Mouse (Mus musculus) kidney, postnatal 0 days (tissue): ENCODE results near the gene Rps6kb1. TPM values are rescaled to one million over a fixed set of nuclear protein-coding genes. Genes with fewer than 3 reads are reported as not detected.
A peak's percentile ranks its signal among the peaks of the same experiment; 100 is the strongest.
"Not testable (repeated sequence)": the region's sequence is repeated elsewhere in the genome, so short reads cannot be mapped to it uniquely, and the experiment has no call there.

ENCODE experiments used
- ATAC-seq: fragments of 200-750 bp; cut with Nextera tagmentation; replicated peaks from 2 replicates; pipeline ENCODE4 v1.8.0; 2017; ENCODE audit warnings: low read depth, moderate number of reproducible peaks, moderate TSS enrichment, moderate library complexity; ENCODE audit not compliant: low FRiP score
- DNase-seq: peaks from one replicate; pipeline ENCODE4 v3.0.0-alpha.2; 2016; ENCODE audit warnings: low spot score
- H3K27ac ChIP-seq: fragments of 300-500 bp; sonication (generic); 2 replicates; pipeline ENCODE4 v1.5.1; 2014; ENCODE audit warnings: mild to moderate bottlenecking
- H3K27me3 ChIP-seq: fragments of 300-500 bp; sonication (generic); 2 replicates; pipeline ENCODE4 v1.6.1; 2014; ENCODE audit warnings: low read length, mixed read lengths; ENCODE audit not compliant: insufficient read depth
- H3K36me3 ChIP-seq: fragments of 300-500 bp; sonication (generic); 2 replicates; pipeline ENCODE4 v1.6.1; 2014; ENCODE audit warnings: low read length, mixed read lengths; ENCODE audit not compliant: insufficient read depth
- H3K4me1 ChIP-seq: fragments of 300-500 bp; sonication (generic); replicated peaks from 2 replicates; pipeline ENCODE4 v1.6.1; 2014; ENCODE audit warnings: antibody characterized with exemption, low read length, mixed read lengths; ENCODE audit not compliant: insufficient read depth
- H3K4me2 ChIP-seq: fragments of 300-500 bp; sonication (generic); 2 replicates; pipeline ENCODE4 v1.6.1; 2014; ENCODE audit warnings: mild to moderate bottlenecking, low read length, moderate library complexity, mixed read lengths
- H3K4me3 ChIP-seq: fragments of 300-500 bp; sonication (generic); replicated peaks from 2 replicates; pipeline ENCODE4 v1.5.1; 2014; ENCODE audit warnings: low read depth, low read length
- H3K9ac ChIP-seq: fragments of 300-500 bp; sonication (generic); 2 replicates; pipeline ENCODE4 v1.6.1; 2014; ENCODE audit warnings: low read depth, low read length
- H3K9me3 ChIP-seq: fragments of 300-500 bp; sonication (generic); replicated peaks from 2 replicates; pipeline ENCODE4 v1.6.1; 2016; ENCODE audit warnings: low read length, inconsistent platforms, mixed read lengths
- CTCF ChIP-seq: IDR thresholded peaks from 2 replicates; pipeline ENCODE4 v1.5.1; 2016; ENCODE audit warnings: antibody characterized with exemption, low read depth, mild to moderate bottlenecking, moderate library complexity
- WGBS: fragments of 180-500 bp; shearing (Covaris S2); extraction: QIAGEN DNeasy Blood & Tissue Kit; methylation state at CpG from one replicate; pipeline ENCODE4 v1.1.7; 2014; 5-methylcytosine and 5-hydroxymethylcytosine counted together
- polyA plus RNA-seq: library from polyadenylated mRNA; unstranded; fragments of >200 nt; fragmentation: Nextera tagmentation; extraction: Ambion mirVana; gene quantifications from 2 replicates; pipeline ENCODE4 v1.2.1, GENCODE M21; 2015

Gene Rps6kb1
- polyA plus RNA-seq, 1 experiment from 2014 or later: 50.8 TPM

- Histone ChIP-seq H3K4me3 (no peak overlapping the region), H3K4me2 (no peak overlapping the region), H3K27ac (no peak overlapping the region), H3K4me1 (no peaks in the 10 kb centered on the region), H3K9me3 (no peaks in the 10 kb centered on the region), H3K36me3 (peaks cover 25% of the 10 kb centered on the region; the same call in 1 of the 2 replicates), H3K27me3 (no peaks in the 10 kb centered on the region), H3K9ac (no peak overlapping the region)
- no peak for ATAC-seq
- 89% methylated on average over 5 of the region's 5 CpGs for WGBS
- no peak for TF ChIP-seq CTCF
- no peak for DNase-seq
These were observed 10.2 kb downstream of the Rps6kb1 start for GRCm38 (mm10) chr11:86534201-86534910.

- not testable (repeated sequence) for H3K9me3 ChIP-seq, H3K27me3 ChIP-seq, H3K4me2 ChIP-seq, H3K4me1 ChIP-seq, H3K27ac ChIP-seq, H3K4me3 ChIP-seq, H3K9ac ChIP-seq, ATAC-seq, DNase-seq
- WGBS: 94% methylated on average over 6 of the region's 6 CpGs
- peaks cover 32% of the 10 kb centered on the region for H3K36me3 ChIP-seq
These were observed 11.3 kb downstream of the Rps6kb1 start for GRCm38 (mm10) chr11:86533302-86533701.

GRCm38 (mm10) chr11:86532834-86533233 is 11.8 kb downstream of the Rps6kb1 start:
- Histone ChIP-seq H3K36me3 (peaks cover 32% of the 10 kb centered on the region), H3K4me1 (no peaks in the 10 kb centered on the region), H3K9ac (no peak overlapping the region), H3K4me2 (no peak overlapping the region), H3K27ac (no peak overlapping the region), H3K27me3 (no peaks in the 10 kb centered on the region), H3K9me3 (no peaks in the 10 kb centered on the region), H3K4me3 (no peak overlapping the region)
- WGBS: 86% methylated on average over 1 of the region's 1 CpGs
- peak; percentile 21 for DNase-seq
- no peak for ATAC-seq
- TF ChIP-seq CTCF: peak; percentile 69

- H3K4me1 ChIP-seq: no peaks in the 10 kb centered on the region
- no peaks in the 10 kb centered on the region for H3K9me3 ChIP-seq
- no peak for ATAC-seq
- H3K9ac ChIP-seq: no peak overlapping the region
- H3K4me3 ChIP-seq: no peak overlapping the region
- H3K27ac ChIP-seq: no peak overlapping the region
- no peaks in the 10 kb centered on the region for H3K27me3 ChIP-seq
- TF ChIP-seq CTCF: no peak
- H3K4me2 ChIP-seq: no peak overlapping the region
- DNase-seq: no peak
- peaks cover 46% of the 10 kb centered on the region for H3K36me3 ChIP-seq
- 89% methylated on average over 4 of the region's 4 CpGs for WGBS
These were observed 17.1 kb downstream of the Rps6kb1 start for GRCm38 (mm10) chr11:86527528-86527927.

- no peak for TF ChIP-seq CTCF
- Histone ChIP-seq H3K27me3 (no peaks in the 10 kb centered on the region), H3K4me2 (no peak overlapping the region), H3K27ac (no peak overlapping the region), H3K4me3 (no peak overlapping the region), H3K4me1 (no peaks in the 10 kb centered on the region), H3K9me3 (no peaks in the 10 kb centered on the region), H3K9ac (no peak overlapping the region), H3K36me3 (peaks cover 48% of the 10 kb centered on the region)
- 64% methylated on average over 7 of the region's 7 CpGs for WGBS
- ATAC-seq (no peak), DNase-seq (no peak)
These were observed 24.9 kb downstream of the Rps6kb1 start for GRCm38 (mm10) chr11:86519751-86520150.

- no peaks in the 10 kb centered on the region for H3K9me3 ChIP-seq
- no peaks in the 10 kb centered on the region for H3K27me3 ChIP-seq
- H3K4me2 ChIP-seq: no peak overlapping the region
- H3K9ac ChIP-seq: no peak overlapping the region
- H3K27ac ChIP-seq: no peak overlapping the region
- ATAC-seq (no peak), DNase-seq (no peak)
- no peaks in the 10 kb centered on the region for H3K4me1 ChIP-seq
- WGBS: 58% methylated on average over 3 of the region's 3 CpGs
- H3K36me3 ChIP-seq: peaks cover 41% of the 10 kb centered on the region
- TF ChIP-seq CTCF: no peak
- no peak overlapping the region for H3K4me3 ChIP-seq
These were observed 27.4 kb downstream of the Rps6kb1 start for GRCm38 (mm10) chr11:86517229-86517628.

- DNase-seq: no peak
- H3K36me3 ChIP-seq: peaks cover 45% of the 10 kb centered on the region
- ATAC-seq: no peak
These were observed 28.0 kb downstream of the Rps6kb1 start for GRCm38 (mm10) chr11:86516620-86517019.

More at GRCm38 (mm10) chr11:86516620-86517019, 28.0 kb downstream of the Rps6kb1 start:
- TF ChIP-seq CTCF: no peak
- 82% methylated on average over 3 of the region's 3 CpGs for WGBS
- Histone ChIP-seq H3K4me1 (no peaks in the 10 kb centered on the region), H3K9ac (no peak overlapping the region), H3K4me3 (no peak overlapping the region), H3K4me2 (no peak overlapping the region), H3K27ac (no peak overlapping the region), H3K27me3 (no peaks in the 10 kb centered on the region), H3K9me3 (no peaks in the 10 kb centered on the region)
